Mouse (Mus musculus): ENCODE data around the gene Pcdh8. TPM values are rescaled to one million over a fixed set of nuclear protein-coding genes. Genes with fewer than 3 reads are reported as not detected.

Gene Pcdh8
- total RNA-seq, 2 experiments from 2014 or later: 0.08 to 0.10 TPM

DNA sequence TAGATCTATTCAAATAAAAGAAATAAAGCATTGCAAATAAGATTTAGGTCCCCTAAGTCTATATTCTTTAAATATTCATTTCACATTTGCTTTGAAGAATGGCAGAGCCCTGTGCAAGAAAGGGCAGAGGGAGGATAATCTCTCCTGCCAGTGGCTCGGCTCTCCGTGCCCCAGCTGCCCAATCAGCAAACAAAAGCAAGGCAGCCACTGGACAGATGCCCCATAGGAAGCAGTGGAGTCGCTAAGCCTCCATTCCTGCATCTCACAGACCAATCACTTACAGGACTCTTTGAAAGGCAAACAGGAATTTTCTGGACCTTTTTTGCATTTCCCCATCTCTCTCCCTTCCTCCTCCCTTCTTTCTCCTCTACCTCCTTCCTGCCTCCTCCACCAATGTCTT lies 17.0 kb downstream of the Pcdh8 start:
- DNase-seq (ENCODE audit: low spot score in 2 of 2): no peak

DNA sequence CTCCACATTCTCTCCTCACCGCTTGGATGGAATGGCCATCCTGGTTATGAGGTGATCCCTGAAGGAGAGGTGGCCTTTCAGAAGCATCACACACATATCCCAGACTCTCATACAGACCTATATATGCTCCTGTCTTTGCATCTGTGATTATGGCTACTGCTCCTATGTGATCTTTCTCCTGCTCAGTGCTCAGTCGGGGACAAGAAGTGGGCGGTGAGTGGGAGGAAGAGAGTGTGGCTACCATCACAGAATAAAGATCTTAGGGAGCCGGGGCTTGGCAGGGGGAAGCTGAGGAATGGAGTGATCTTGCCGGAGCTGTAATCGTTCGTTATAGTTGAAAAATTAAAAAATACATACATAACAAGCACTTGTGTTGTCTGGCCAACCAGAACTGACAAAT lies 17.4 kb downstream of the Pcdh8 start:
- DNase-seq (ENCODE audit: low spot score in 2 of 2): no peak

DNA sequence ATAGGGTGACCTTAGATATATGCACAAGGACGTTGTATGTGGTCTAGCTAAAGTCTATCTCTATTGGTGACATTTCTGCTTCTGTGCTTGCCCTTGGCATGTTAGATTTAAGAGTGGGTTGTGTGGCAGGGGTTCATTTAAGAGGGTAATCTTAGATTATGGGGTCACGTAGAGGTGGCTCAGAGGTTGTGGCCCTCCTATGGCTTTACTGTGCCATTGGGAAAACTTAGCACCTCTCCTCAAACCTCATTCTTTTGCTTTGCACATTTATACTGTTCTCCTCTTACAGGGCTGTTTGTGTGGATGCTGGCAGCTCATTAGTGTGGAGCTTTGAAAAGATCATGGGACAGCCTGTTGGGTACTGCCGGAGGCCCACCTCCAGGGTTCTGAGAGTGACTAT lies 30.6 kb downstream of the Pcdh8 start:
- DNase-seq (ENCODE audit: low spot score in 2 of 2): no peak

DNA sequence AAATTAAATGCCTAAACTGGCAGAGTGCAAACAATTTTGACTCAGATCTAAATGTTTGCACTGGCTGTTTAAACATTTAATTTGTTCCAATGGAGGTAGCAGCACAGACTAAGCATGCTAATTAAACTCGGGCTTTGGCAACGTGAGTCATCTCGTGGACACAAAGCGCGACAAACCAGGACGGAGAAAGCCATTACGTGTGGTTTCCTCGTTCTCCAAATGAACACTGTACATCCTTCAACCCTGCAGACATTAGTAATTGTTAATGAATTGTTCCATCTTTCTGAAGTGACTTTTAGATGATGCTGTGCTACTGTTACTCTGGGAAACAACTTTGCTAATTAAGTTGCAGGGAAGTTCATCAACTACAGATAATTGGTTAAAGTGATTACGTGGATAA lies 32.7 kb downstream of the Pcdh8 start:
- no peak for DNase-seq (ENCODE audit: low spot score in 2 of 2)

DNA sequence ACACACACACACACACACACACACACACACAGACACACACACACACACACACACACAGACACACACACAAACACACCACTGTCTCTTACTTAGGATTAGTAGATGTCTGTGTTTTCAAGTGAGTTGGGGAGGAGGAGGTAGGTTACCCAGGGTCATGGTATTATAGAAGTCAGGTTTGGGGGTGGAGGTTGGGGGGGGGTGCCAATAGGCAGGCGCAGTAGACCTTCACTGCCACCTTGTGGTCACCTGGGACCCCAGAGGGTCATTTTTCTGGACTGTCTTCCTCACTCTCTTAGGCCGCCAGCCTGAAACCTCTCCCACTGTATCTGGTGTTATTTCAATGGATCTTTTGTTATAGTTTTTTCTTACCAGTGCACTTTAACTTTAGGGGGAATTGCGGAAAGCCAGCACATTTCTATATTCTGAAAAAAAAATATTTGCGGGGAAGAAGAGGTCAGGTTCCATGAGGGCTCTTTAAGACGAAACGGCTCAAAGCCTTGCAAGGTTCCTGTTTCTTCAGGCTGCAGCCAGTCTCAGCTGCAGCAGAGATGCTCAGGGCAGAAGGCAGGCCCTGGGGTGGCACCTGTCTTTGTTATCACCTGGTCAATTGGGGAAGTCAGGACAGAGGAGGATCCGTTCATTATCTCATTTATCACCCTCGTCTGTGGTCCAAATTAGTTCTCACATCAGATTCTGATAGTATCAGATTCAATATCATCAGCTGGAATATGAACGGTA lies 33.3 kb downstream of the Pcdh8 start:
- DNase-seq (ENCODE audit: low spot score in 2 of 2): no peak

DNA sequence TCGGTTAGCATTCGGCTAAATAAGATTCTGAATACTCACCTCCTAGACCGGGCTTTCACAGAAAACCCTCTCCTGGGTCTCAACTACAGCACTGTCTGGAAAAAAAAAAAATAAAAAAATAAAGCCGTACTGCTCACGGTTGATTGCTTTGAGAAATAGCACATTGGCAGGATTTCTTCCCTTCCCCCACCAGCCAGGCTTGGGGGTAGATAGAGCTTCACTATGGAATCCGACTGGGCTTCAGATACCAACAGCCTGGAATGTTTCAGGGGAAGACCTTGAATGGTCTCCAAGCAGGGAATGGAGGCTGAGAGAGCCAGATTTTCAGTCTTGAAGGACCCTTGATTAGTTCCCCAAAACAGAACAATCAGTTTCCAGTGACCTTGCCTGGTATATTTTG lies 34.3 kb downstream of the Pcdh8 start:
- no peak for DNase-seq (ENCODE audit: low spot score in 2 of 2)

DNA sequence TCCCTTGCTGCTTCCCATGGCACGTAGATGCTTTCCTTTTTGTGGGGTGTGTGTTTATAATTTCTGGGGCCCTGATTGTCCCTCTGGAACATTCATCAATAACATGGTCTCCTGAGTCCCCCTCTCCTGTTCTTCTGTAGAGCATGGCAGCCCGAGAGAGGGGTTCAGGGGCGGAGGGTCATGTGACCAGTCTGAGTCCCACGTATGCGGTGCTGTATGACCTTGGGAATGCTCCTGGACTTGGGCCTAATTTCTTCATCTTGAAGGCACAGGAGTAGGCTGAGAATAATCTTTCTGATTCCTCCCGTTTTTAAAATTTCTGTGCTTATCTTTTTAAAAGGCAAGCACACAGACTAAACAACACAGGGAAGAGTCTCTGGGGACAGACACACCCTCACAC lies 37.6 kb downstream of the Pcdh8 start:
- DNase-seq (ENCODE audit: low spot score in 2 of 2): no peak

DNA sequence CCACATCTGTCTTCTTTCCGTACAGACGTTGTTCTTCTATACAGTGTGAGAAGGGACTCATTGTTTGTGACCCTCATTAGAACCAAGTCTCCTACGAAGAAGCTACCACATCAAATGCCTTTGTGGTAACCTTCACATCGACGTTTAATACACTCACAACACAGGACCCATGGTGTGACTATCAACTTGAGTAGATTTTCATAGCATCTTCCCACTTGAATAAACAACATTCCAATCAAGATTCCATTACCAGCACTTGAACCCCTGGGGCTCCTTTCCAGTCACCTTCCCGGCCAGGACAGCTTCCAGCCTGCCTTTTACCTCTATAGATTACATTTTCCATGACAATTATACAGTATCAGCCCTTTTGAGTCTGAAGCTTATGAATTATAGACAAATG lies 42.3 kb downstream of the Pcdh8 start:
- no peak for DNase-seq (ENCODE audit: low spot score in 2 of 2)

DNA sequence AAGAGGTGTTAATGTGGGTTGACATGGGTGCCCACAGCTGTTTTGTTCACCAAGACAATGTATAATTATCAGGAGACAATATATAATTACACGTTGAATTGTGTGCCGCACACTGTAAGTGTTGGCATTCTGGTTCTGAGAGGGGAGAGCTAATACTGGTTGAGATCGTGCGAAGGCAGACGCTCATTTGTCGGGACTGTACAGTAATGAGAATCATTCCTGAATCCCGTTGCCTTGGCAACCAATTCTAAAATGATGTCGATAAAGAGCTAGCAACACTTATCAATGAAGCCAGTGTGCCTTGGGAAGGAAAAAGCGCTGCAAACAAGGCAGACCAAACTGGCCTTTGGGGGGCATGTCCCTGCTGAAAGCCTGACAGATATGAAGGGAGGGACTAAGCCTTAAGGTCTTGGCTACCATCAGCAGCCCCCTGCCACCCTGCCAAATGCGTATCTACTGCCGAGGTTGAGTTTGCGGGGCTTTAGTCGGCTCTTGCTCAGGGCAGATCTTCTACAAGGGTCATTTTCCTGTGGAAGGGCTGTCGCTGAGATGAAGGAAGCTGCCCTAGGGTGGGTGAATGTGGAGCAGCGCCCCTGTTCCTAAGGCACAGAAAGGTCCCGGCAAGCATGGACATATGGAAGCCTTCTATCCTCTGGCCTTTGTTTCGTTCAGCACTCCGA lies 47.0 kb downstream of the Pcdh8 start:
- no peak for DNase-seq (ENCODE audit: low spot score in 2 of 2)

DNA sequence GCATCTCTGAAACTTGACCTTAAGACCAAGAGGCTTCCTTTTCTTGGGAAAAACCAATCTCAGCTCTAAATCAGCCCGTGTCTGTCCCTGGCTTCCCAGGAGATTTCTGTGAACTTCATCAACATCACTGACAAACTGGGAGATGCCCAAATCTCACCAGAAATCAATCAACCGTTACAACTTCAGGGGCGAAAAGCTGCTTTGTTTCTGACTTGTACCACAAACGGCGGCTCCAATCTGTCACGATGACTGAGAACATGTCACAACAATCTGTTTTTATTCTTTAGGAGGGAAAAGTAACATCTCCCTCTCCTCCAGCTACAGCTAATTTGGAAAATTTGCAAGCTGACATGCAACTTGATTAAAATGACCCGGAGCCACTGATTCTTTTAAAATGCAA lies 48.9 kb downstream of the Pcdh8 start:
- no peak for DNase-seq (ENCODE audit: low spot score in 2 of 2)

Small RNA genes lying within 50 kb of the gene (microRNA-seq; reads per million reads assigned to microRNA genes)
- not detected for gene Mir759

Other genes starting within 250 kb of the Pcdh8 start
- 10 to 100 TPM; 70.7 to 74.1 TPM for gene Sugt1, start 183.6 kb downstream of the Pcdh8 start, total RNA-seq (2021)
- gene Cnmd, start 109.1 kb downstream of the Pcdh8 start, total RNA-seq (2021): 1 to 10 TPM in 1 of 2 experiments, under 1 TPM in 1; 0.83 to 1.3 TPM
- gene Olfm4, start 212.8 kb upstream of the Pcdh8 start, total RNA-seq (2021): under 1 TPM in 1 of 2 experiments, not detected in 1; 0.65 TPM